Mouse (Mus musculus): Measurements from ENCODE around the gene Ss18l1.

The Ss18l1 gene

DNA sequence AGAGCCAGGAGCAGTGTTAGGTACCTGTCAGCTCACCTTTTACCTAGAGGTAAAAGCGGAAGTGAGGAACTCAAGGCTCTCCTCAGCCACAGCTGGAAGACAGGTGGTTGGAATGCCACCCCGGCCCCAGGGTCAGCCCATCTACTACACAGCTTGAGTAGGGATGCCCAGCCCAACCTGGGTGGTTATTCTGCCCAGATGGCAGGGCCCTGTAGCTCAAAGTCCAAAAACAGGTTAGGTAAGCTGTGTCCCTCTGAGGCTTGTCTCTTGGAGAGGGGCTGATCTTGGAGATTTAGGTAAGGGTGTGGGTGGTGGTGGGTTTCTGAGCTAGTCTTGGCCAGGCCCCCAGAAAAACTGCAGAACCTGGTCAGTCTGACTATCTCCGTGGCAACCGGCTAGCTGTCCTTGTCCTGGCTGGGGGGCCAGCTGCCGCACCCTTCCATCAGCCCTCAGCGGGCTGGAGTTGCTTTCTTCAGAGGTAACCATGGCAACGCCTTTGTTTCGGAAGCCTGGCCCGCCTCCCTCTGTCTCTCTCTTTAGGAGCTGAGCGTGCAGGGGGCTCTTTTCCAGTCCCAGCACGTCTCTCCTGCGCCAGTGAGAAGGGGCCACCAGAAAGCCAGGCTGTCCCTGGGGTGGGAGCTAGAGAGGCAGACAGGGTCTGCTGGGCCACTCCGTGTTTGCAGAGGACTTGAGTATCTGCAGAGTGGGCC is 75.3 kb downstream of the Ss18l1 start:
- no peak for DNase-seq (ENCODE audit: low spot score in 2 of 2)

DNA sequence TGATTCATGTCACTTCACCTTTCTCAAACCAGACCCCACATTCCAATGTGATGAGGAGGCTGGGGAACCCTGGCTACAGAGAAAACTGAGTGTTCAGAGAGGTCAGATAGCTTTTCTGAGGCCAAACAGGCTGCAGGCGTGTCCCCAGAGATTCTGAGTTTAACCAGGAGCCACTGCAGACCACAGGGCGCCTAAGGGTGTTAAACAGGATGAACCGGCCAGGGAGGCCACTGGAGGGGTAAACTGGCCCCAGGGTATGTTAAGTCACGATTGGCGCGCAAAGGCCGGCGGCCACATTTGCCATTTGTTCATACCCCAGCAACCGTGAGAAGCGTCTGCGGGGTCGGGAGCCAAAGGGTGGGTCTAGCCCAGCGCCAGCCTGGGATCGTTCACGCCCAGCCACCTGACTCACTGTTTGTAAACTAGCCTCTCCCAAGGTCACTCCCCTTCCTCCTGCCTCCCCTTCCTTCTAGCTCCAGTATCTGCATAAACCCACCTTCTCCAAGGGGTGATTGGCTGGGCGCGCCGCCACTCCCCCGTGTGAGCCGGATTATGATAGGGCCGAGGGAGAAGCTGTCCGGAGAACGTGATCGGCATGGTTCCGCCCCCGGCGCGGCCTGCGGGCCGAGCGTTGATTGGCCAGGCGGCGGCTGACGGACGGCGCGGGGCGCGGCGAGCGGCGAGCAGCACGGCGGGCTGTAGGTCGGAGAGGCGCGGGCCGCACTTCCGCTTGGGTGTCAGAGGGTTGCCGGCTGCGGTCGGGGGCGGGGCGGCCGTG is 76.5 kb downstream of the Ss18l1 start, which contains the start of gene Osbpl2:
Osbpl2 (plus strand) TSS at position 646 of the 778 bp plus-strand sequence.
- peak; percentile 99 to 100 for DNase-seq (ENCODE audit: low spot score in 2 of 2)

Data from cerebellum, postnatal 4 days (tissue).